In the genomic region with DNA sequence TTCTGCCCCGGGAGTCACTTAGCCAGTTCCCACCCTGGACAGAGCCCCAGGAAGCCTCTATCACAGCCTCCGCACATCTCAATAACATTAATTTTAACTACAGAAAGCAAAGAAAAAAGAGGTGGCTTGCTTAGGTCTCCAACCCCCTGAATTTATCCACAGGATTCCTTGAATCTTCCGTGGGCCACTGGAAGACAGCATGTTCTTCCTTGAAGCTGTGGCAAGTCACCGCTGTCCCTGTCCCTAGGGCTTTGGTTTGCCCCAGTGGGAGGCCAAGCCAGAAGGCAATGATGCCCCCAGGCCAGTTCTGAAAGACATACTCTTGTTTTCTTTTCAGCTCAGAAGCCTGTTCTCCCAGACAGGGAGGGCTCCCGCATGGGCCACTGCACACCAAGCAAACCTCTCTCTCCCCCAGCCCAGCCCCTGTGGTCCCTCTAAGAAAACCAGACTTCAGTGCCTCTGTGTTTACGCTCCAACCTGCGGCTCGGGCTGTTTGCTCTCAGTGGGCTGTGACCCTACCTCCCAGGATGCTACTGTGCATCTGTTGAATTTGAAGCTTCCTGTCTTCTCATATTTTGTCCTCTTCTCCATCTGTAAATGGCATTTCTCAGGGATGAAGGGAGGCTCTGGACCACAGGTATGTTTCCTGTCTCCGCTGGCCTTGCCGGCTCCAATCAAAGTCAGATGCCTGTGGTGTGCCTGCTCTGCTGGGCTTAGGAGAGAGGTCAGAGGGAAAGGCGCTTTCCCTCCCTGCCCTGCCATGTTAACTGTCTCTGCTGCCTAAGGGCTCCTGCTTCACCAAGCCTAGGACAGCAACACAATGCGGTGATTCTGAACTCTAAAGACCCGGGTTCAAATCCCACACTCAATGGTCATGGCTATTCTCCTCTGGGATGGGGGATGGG, we compare ENCODE assay signal across 18 mouse cellular contexts.
DNase-seq lines count a peak whose midpoint lies in the region; ATAC-seq and TF ChIP-seq lines count a peak whose summit lies in the region.
"Had no signal": no experiment of that assay in that cellular context is flagged by ENCODE, and none has a peak within 500 bp of the region (broad histone marks: within the 10 kb centered on the region; RNA-seq: fewer than 3 reads in every experiment).

No protein-coding gene starts in this region.

- no peak for TF ChIP-seq CTCF in intestine, postnatal 0 days (IDR thresholded peaks at IDR 0.05; ENCODE audit: low read depth)

- H3K27ac ChIP-seq in forebrain, embryonic 11.5 days (ENCODE audit: low read depth, low read length), result no peak overlapping the region
- no peak overlapping the region for H3K27ac ChIP-seq in forebrain, embryonic 12.5 days
- H3K27ac ChIP-seq in embryonic facial prominence, embryonic 12.5 days, result no peak overlapping the region
- H3K27ac ChIP-seq in neural tube, embryonic 11.5 days (ENCODE audit: low read depth, low read length), result no peak overlapping the region; the same call in 1 of the 2 replicates
- H3K27ac ChIP-seq in intestine, postnatal 0 days (ENCODE audit: low read depth, low read length), result no peak overlapping the region
- H3K27ac ChIP-seq: limb, embryonic 12.5 days; liver, embryonic 14.5 days; neural tube, embryonic 13.5 days; stomach, postnatal 0 days had no signal

- H3K4me2 ChIP-seq in forebrain, embryonic 11.5 days (ENCODE audit: low read depth, low read length, severe bottlenecking), result no peak overlapping the region
- no peak overlapping the region for H3K4me2 ChIP-seq in forebrain, embryonic 12.5 days
- H3K4me2 ChIP-seq in embryonic facial prominence, embryonic 12.5 days (replicated peaks), result no peak overlapping the region
- H3K4me2 ChIP-seq in neural tube, embryonic 11.5 days (ENCODE audit: low read depth), result no peak overlapping the region
- no peak overlapping the region for H3K4me2 ChIP-seq in intestine, postnatal 0 days (replicated peaks; ENCODE audit: low read depth)
- H3K4me2 ChIP-seq: limb, embryonic 12.5 days; neural tube, embryonic 13.5 days had no signal

- DNase-seq in forebrain, embryonic 11.5 days (ENCODE audit: low spot score), result no peak
- peak; percentile 25 to 41 for DNase-seq in kidney, postnatal 4 days
- DNase-seq in kidney, postnatal 36 days, result no peak
- peak; percentile 48 for DNase-seq in neural tube, embryonic 11.5 days (ENCODE audit: low spot score)
- DNase-seq in thymus, postnatal 10 days (ENCODE audit: low spot score in 2 of 2), result no peak
- DNase-seq: heart, adult 18-20 months; right cerebral cortex, adult 18-20 months; thymus, postnatal 25 days had no signal

- no peak for ATAC-seq in forebrain, embryonic 11.5 days (replicated peaks; ENCODE audit: low FRiP score)
- no peak; the same call in 1 of the 2 replicates for ATAC-seq in forebrain, embryonic 12.5 days (ENCODE audit: low FRiP score)
- 0 out of 2 replicates have a peak, but pooled peaks have one; percentile 24 for ATAC-seq in embryonic facial prominence, embryonic 12.5 days (ENCODE audit: insufficient number of reproducible peaks, insufficient read depth, low FRiP score, low TSS enrichment)
- ATAC-seq in neural tube, embryonic 11.5 days (ENCODE audit: insufficient read depth, low FRiP score, low TSS enrichment), result no peak
- ATAC-seq in intestine, postnatal 0 days, result no peak
- ATAC-seq: forebrain, embryonic 14.5 days; inflammation-experienced regulatory T-cells, adult 6 months; lung, postnatal 0 days had no signal

- peak overlapping the region; percentile 24; the same call in 1 of the 2 replicates for H3K9ac ChIP-seq in forebrain, embryonic 11.5 days (ENCODE audit: low read length)
- H3K9ac ChIP-seq in forebrain, embryonic 12.5 days, result no peak overlapping the region
- H3K9ac ChIP-seq in embryonic facial prominence, embryonic 12.5 days, result no peak overlapping the region
- no peak overlapping the region for H3K9ac ChIP-seq in neural tube, embryonic 11.5 days (ENCODE audit: low read length)
- no peak overlapping the region for H3K9ac ChIP-seq in intestine, postnatal 0 days (ENCODE audit: low read depth, low read length)
- H3K9ac ChIP-seq: limb, embryonic 12.5 days; liver, embryonic 14.5 days; neural tube, embryonic 13.5 days had no signal

- 28% methylated on average over 13 of the region's 13 CpGs for WGBS in forebrain, embryonic 11.5 days
- 36% methylated on average over 13 of the region's 13 CpGs for WGBS in forebrain, embryonic 12.5 days
- WGBS in embryonic facial prominence, embryonic 12.5 days, result 22% methylated on average over 13 of the region's 13 CpGs
- WGBS in neural tube, embryonic 11.5 days, result 37% methylated on average over 13 of the region's 13 CpGs
- WGBS in intestine, postnatal 0 days, result 48% methylated on average over 13 of the region's 13 CpGs

- no peaks in the 10 kb centered on the region for H3K9me3 ChIP-seq in forebrain, embryonic 11.5 days (ENCODE audit: control insufficient read depth, low read length)
- 0 out of 2 replicates have a peak, but pooled peaks cover 5% of the 10 kb centered on the region for H3K9me3 ChIP-seq in forebrain, embryonic 12.5 days
- no peaks in the 10 kb centered on the region for H3K9me3 ChIP-seq in embryonic facial prominence, embryonic 12.5 days
- no peaks in the 10 kb centered on the region for H3K9me3 ChIP-seq in neural tube, embryonic 11.5 days (ENCODE audit: control insufficient read depth, low read length)
- H3K9me3 ChIP-seq in intestine, postnatal 0 days (ENCODE audit: control insufficient read depth), result no peaks in the 10 kb centered on the region
- H3K9me3 ChIP-seq: limb, embryonic 12.5 days; neural tube, embryonic 13.5 days had no signal

- no peaks in the 10 kb centered on the region; the same call in 1 of the 2 replicates for H3K27me3 ChIP-seq in forebrain, embryonic 11.5 days (ENCODE audit: control insufficient read depth, insufficient read depth, low read length)
- H3K27me3 ChIP-seq in forebrain, embryonic 12.5 days, result no peaks in the 10 kb centered on the region
- H3K27me3 ChIP-seq in embryonic facial prominence, embryonic 12.5 days, result no peaks in the 10 kb centered on the region
- H3K27me3 ChIP-seq in neural tube, embryonic 11.5 days (ENCODE audit: control insufficient read depth, insufficient read depth, low read length), result no peaks in the 10 kb centered on the region
- H3K27me3 ChIP-seq in intestine, postnatal 0 days (replicated peaks; ENCODE audit: control insufficient read depth, insufficient read depth, low read length), result no peaks in the 10 kb centered on the region
- H3K27me3 ChIP-seq: neural tube, embryonic 13.5 days had no signal

- no peak overlapping the region for H3K4me3 ChIP-seq in forebrain, embryonic 11.5 days (ENCODE audit: low read depth, low read length)
- H3K4me3 ChIP-seq in forebrain, embryonic 12.5 days (replicated peaks), result no peak overlapping the region
- no peak overlapping the region for H3K4me3 ChIP-seq in embryonic facial prominence, embryonic 12.5 days
- no peak overlapping the region for H3K4me3 ChIP-seq in neural tube, embryonic 11.5 days (ENCODE audit: low read depth, low read length)
- no peak overlapping the region for H3K4me3 ChIP-seq in intestine, postnatal 0 days (ENCODE audit: low read depth, low read length)
- H3K4me3 ChIP-seq: limb, embryonic 12.5 days; neural tube, embryonic 13.5 days had no signal

- peaks cover 21% of the 10 kb centered on the region for H3K4me1 ChIP-seq in forebrain, embryonic 11.5 days (replicated peaks; ENCODE audit: control insufficient read depth, insufficient read depth, low read length)
- H3K4me1 ChIP-seq in forebrain, embryonic 12.5 days, result peaks cover 47% of the 10 kb centered on the region
- peaks cover 21% of the 10 kb centered on the region for H3K4me1 ChIP-seq in embryonic facial prominence, embryonic 12.5 days
- H3K4me1 ChIP-seq in neural tube, embryonic 11.5 days (ENCODE audit: control insufficient read depth, insufficient read depth, low read length), result peaks cover 33% of the 10 kb centered on the region
- no peaks in the 10 kb centered on the region for H3K4me1 ChIP-seq in intestine, postnatal 0 days (replicated peaks; ENCODE audit: control insufficient read depth, insufficient read depth, low read length)

- no peaks in the 10 kb centered on the region for H3K36me3 ChIP-seq in forebrain, embryonic 11.5 days (ENCODE audit: control insufficient read depth, insufficient read depth, low read length)
- no peaks in the 10 kb centered on the region for H3K36me3 ChIP-seq in forebrain, embryonic 12.5 days (replicated peaks)
- H3K36me3 ChIP-seq in embryonic facial prominence, embryonic 12.5 days, result no peaks in the 10 kb centered on the region
- H3K36me3 ChIP-seq in neural tube, embryonic 11.5 days (ENCODE audit: control insufficient read depth, insufficient read depth, low read length), result no peaks in the 10 kb centered on the region
- no peaks in the 10 kb centered on the region for H3K36me3 ChIP-seq in intestine, postnatal 0 days (ENCODE audit: control insufficient read depth, insufficient read depth)
- H3K36me3 ChIP-seq: limb, embryonic 12.5 days; neural tube, embryonic 13.5 days had no signal

Comparison
In these comparisons a context has a peak if more than half of its experiments do, and no peak if none do; other contexts are left out.
1. DNase-seq: peak in kidney, postnatal 4 days (2 of 2) and neural tube, embryonic 11.5 days (single experiment); none in forebrain, embryonic 11.5 days (single experiment), kidney, postnatal 36 days (0 of 2) and thymus, postnatal 10 days (0 of 2).